Mouse (Mus musculus): ENCODE measurements around the gene Nod1.

DNA sequence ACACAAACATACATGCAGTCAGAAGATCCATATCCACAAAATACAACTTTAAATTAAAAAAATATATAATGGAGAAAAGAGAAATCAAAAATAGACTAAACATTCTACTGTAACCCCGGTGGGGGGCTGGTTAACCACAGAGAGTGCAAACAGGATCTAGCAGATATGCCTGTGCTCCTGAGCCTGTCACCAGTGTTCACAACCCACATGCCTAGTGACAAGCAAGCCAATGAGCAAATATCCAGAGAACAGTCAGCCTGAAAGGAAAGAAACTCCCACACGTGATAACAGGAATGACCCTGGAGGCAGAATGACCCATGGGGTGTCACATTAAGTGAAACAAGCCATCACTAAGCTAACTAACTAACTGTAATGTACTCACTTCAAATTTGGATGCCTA lies 35.9 kb downstream of the Nod1 start:
- TF ChIP-seq TAL1 (IDR thresholded peaks at IDR 0.05; ENCODE audit: low read length): no peak
- TF ChIP-seq GATA1 (IDR thresholded peaks at IDR 0.05; ENCODE audit: low read length): no peak
